Mouse (Mus musculus) lung, adult 2 months (tissue): ENCODE data around the gene Pradc1. TPM values are rescaled to one million over a fixed set of nuclear protein-coding genes. Genes with fewer than 3 reads are reported as not detected.

Experiments
- DNase-seq: peaks from one replicate; pipeline ENCODE4 v3.0.0; 2022
- H3K4me1 ChIP-seq: fragments of 200-500 bp; 2 replicates; pipeline ENCODE4 v1.6.1; 2011; ENCODE audit warnings: low read length; ENCODE audit not compliant: control insufficient read depth, insufficient read depth
- H3K4me3 ChIP-seq: fragments of 200-500 bp; replicated peaks from 2 replicates; pipeline ENCODE3; 2011; ENCODE audit warnings: low read depth, mild to moderate bottlenecking, control low read depth, low read length; ENCODE audit errors: extremely low read depth
- CTCF ChIP-seq: fragments of 200-500 bp; IDR thresholded peaks from 2 replicates; pipeline ENCODE4 v1.5.1; 2011; ENCODE audit warnings: mild to moderate bottlenecking, low read length, control low read depth; ENCODE audit not compliant: insufficient read depth
- POLR2A ChIP-seq: fragments of 200-500 bp; IDR thresholded peaks from 2 replicates; pipeline ENCODE4 v1.6.1; 2011; ENCODE audit warnings: low read depth, mild to moderate bottlenecking, control low read depth, low read length, borderline replicate concordance; ENCODE audit errors: extremely low read depth
- WGBS: fragments of 180-500 bp; shearing (Covaris S2); methylation state at CpG from one replicate; pipeline ENCODE4 v1.1.7; 2018; 5-methylcytosine and 5-hydroxymethylcytosine counted together
- polyA plus RNA-seq: library from polyadenylated mRNA; depleted of rRNA; stranded (reverse); fragments of >200 nt; gene quantifications from 2 replicates; pipeline ENCODE4 v1.2.3, GENCODE M21; 2012; rRNA removed

The Pradc1 gene
- 27.0 and 28.9 TPM in 2 replicates for polyA plus RNA-seq

- under 1% methylated on average over 54 of the region's 54 CpGs for WGBS
- H3K4me1 ChIP-seq, result peaks cover 10% of the 10 kb centered on the region
- peak within 1 kb of the TSS; percentile 97 for H3K4me3 ChIP-seq
- TF ChIP-seq CTCF (no peak), POLR2A (peak; percentile 76; the same call in 1 of the 2 replicates)
- DNase-seq, result peak; percentile 94
Measured at GRCm38 (mm10) chr6:85451664-85452410, at the start of gene Pradc1. Pradc1 (minus strand) TSS chr6:85451970.

DNA sequence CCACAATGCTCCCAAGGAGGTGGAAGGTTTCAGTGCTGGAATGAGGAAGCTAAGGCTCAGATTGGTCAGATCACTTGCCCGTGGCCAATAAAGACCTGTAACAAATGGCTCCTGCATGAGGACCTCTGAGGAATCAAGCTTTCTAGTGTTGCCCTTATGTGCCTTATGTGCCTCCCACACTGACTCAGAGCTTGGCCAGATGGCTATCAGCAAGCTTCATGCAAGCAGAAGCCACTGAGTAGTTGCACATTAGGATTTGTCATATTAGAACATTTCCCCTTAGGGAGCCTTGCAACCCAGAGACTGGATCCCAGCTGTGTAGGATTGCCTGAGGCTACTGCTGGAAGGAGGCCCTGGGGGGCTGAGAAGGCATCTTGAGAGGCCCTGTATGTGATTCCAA, 48.6 kb upstream of the Pradc1 start:
- Histone ChIP-seq H3K4me3 (no peak overlapping the region), H3K4me1 (no peaks in the 10 kb centered on the region)
- no peak for DNase-seq
- WGBS, result 77% methylated on average over 1 of the region's 1 CpGs
- TF ChIP-seq CTCF, result no peak
- TF ChIP-seq POLR2A, result no peak

- WGBS, result 60% methylated on average over 9 of the region's 9 CpGs
- TF ChIP-seq CTCF (no peak), POLR2A (no peak)
- no peak for DNase-seq
- Histone ChIP-seq H3K4me1 (no peaks in the 10 kb centered on the region), H3K4me3 (no peak overlapping the region)
Measured at GRCm38 (mm10) chr6:85498147-85498546, 46.4 kb upstream of the Pradc1 start.

GRCm38 (mm10) chr6:85496976-85497375, 45.2 kb upstream of the Pradc1 start:
- no peak for DNase-seq
- TF ChIP-seq POLR2A, result no peak
- TF ChIP-seq CTCF, result no peak
- Histone ChIP-seq H3K4me1 (no peaks in the 10 kb centered on the region), H3K4me3 (no peak overlapping the region)

DNA sequence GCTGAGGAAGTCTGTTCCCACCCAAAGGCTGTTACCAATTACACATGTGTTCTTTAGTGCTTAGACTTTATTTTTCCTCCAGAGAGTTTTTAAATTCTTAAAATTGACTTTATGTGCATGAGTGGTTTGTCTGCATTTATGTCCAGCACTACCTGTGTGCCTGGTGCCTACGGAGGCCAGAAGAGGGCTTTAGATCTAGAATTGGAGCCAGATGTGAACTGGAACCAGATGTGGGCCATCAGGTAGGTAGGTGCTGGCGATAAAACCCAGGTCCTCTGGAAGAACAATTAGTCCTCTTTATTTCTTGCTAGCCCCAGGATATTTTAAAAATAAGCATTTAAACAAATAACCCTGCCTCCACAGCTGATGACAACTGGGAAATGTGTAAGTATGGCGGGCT, 39.8 kb upstream of the Pradc1 start:
- TF ChIP-seq CTCF (no peak), POLR2A (no peak)
- WGBS, result 88% methylated on average over 3 of the region's 3 CpGs
- Histone ChIP-seq H3K4me1 (no peaks in the 10 kb centered on the region), H3K4me3 (no peak overlapping the region)
- no peak for DNase-seq

- Histone ChIP-seq H3K4me1 (no peaks in the 10 kb centered on the region), H3K4me3 (no peak overlapping the region)
- TF ChIP-seq CTCF (no peak), POLR2A (no peak)
- no peak for DNase-seq
- 85% methylated on average over 4 of the region's 4 CpGs for WGBS
Measured at GRCm38 (mm10) chr6:85490252-85490651, 38.5 kb upstream of the Pradc1 start.

- H3K4me3 ChIP-seq, result no peak overlapping the region
- no peak for DNase-seq
- 61% methylated on average over 3 of the region's 3 CpGs for WGBS
- no peaks in the 10 kb centered on the region for H3K4me1 ChIP-seq
- TF ChIP-seq POLR2A (no peak), CTCF (no peak)
Measured at GRCm38 (mm10) chr6:85489717-85490116, 37.9 kb upstream of the Pradc1 start.

GRCm38 (mm10) chr6:85488510-85488909, 36.7 kb upstream of the Pradc1 start:
- 79% methylated on average over 4 of the region's 4 CpGs for WGBS
- DNase-seq, result no peak
- no peak overlapping the region for H3K4me3 ChIP-seq
- TF ChIP-seq POLR2A (no peak), CTCF (no peak)
- no peaks in the 10 kb centered on the region for H3K4me1 ChIP-seq

GRCm38 (mm10) chr6:85485738-85486137, 34.0 kb upstream of the Pradc1 start:
- Histone ChIP-seq H3K4me1 (no peaks in the 10 kb centered on the region), H3K4me3 (no peak overlapping the region)
- no peak for TF ChIP-seq CTCF
- TF ChIP-seq POLR2A, result no peak
- WGBS, result 71% methylated on average over 2 of the region's 2 CpGs
- DNase-seq, result no peak
